Mouse (Mus musculus) neural tube, embryonic 15.5 days (tissue): ENCODE results near the gene Ccdc171. TPM values are rescaled to one million over a fixed set of nuclear protein-coding genes. Genes with fewer than 3 reads are reported as not detected.
A peak's percentile ranks its signal among the peaks of the same experiment; 100 is the strongest.
"Not testable (repeated sequence)": the region's sequence is repeated elsewhere in the genome, so short reads cannot be mapped to it uniquely, and the experiment has no call there.

Source experiments
- ATAC-seq: fragments of 200-750 bp; cut with Nextera tagmentation; 2 replicates; pipeline ENCODE4 v1.8.0; 2017; ENCODE audit warnings: mild to moderate bottlenecking, moderate TSS enrichment, moderate library complexity; ENCODE audit not compliant: low FRiP score
- H3K27ac ChIP-seq: fragments of 300-500 bp; sonication (generic); replicated peaks from 2 replicates; pipeline ENCODE4 v1.5.1; 2015; ENCODE audit warnings: mild to moderate bottlenecking, inconsistent platforms
- H3K27me3 ChIP-seq: fragments of 300-500 bp; sonication (generic); replicated peaks from 2 replicates; pipeline ENCODE4 v1.6.1; 2015; ENCODE audit warnings: inconsistent platforms
- H3K36me3 ChIP-seq: fragments of 300-500 bp; sonication (generic); 2 replicates; pipeline ENCODE4 v1.6.1; 2015; ENCODE audit warnings: inconsistent platforms
- H3K4me1 ChIP-seq: fragments of 300-500 bp; sonication (generic); 2 replicates; pipeline ENCODE4 v1.6.1; 2015; ENCODE audit warnings: inconsistent platforms
- H3K4me2 ChIP-seq: fragments of 300-500 bp; sonication (generic); 2 replicates; pipeline ENCODE4 v1.6.1; 2015; ENCODE audit warnings: inconsistent platforms, mild to moderate bottlenecking, moderate library complexity
- H3K4me3 ChIP-seq: fragments of 300-500 bp; sonication (generic); replicated peaks from 2 replicates; pipeline ENCODE4 v1.5.1; 2015; ENCODE audit warnings: mild to moderate bottlenecking, inconsistent platforms
- H3K9ac ChIP-seq: fragments of 300-500 bp; sonication (generic); replicated peaks from 2 replicates; pipeline ENCODE4 v1.6.1; 2015; ENCODE audit warnings: mild to moderate bottlenecking, inconsistent platforms
- H3K9me3 ChIP-seq: fragments of 300-500 bp; sonication (generic); replicated peaks from 2 replicates; pipeline ENCODE4 v1.6.1; 2016; ENCODE audit warnings: inconsistent platforms
- WGBS: fragments of 180-500 bp; shearing (Covaris S2); methylation state at CpG from one replicate; pipeline ENCODE4 v1.1.7; 2015; ENCODE audit warnings: mixed read lengths; 5-methylcytosine and 5-hydroxymethylcytosine counted together
- polyA plus RNA-seq: library from polyadenylated mRNA; unstranded; fragments of >200 nt; fragmentation: Nextera tagmentation; extraction: Ambion mirVana; gene quantifications from 2 replicates; pipeline ENCODE4 v1.2.1, GENCODE M21; 2015

Gene Ccdc171
- polyA plus RNA-seq, 1 experiment from 2014 or later = 3.4 TPM

DNA sequence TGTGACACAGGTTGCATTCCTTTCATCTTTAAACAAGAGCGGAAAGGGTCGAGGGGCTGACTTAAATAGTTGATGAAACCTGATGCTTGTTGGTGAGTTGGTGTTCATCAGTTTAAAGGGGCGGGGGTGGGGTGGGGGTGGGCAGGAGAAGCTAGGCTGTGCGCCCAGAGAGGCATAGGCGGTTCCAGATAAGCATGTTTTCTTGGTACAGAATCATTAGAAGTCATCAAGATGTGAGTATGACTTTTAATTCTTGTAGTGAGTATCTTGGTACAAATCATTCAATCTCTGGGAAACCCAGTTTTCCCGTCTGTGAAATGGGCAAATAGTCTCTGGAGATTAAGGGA, 1.6 kb downstream of the Ccdc171 start:
- Histone ChIP-seq H3K9ac (no peak overlapping the region), H3K36me3 (no peaks in the 10 kb centered on the region), H3K4me1 (peaks cover 22% of the 10 kb centered on the region), H3K27ac (no peak overlapping the region), H3K27me3 (no peaks in the 10 kb centered on the region), H3K4me3 (no peak overlapping the region), H3K4me2 (no peak overlapping the region), H3K9me3 (no peaks in the 10 kb centered on the region)
- ATAC-seq = no peak
- WGBS = 57% methylated on average over 6 of the region's 6 CpGs

DNA sequence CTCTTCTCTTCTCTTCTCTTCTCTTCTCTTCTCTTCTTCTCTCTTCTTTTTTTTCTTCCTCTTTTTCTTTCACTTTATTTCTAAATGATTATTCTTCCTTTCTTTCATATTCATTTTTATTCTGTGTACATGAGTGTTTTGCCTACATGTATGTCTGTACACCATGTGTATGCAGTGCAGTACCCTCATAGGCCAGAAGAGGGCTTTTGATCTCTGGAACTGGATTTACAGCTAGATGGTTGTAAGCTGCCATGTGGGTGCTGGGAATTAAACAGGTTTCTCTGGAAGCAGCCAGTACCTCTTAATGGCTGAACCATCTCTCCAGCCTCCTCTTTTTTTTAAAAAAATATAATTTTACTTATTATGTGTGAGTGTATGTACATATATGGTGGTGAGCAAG, 2.6 kb downstream of the Ccdc171 start:
- H3K4me3 ChIP-seq = no peak overlapping the region
- H3K27ac ChIP-seq = no peak overlapping the region
- no peak overlapping the region for H3K4me2 ChIP-seq
- H3K9me3 ChIP-seq = no peaks in the 10 kb centered on the region
- ATAC-seq = no peak
- peaks cover 22% of the 10 kb centered on the region for H3K4me1 ChIP-seq
- no peak overlapping the region for H3K9ac ChIP-seq
- no peaks in the 10 kb centered on the region for H3K27me3 ChIP-seq
- no peaks in the 10 kb centered on the region for H3K36me3 ChIP-seq

DNA sequence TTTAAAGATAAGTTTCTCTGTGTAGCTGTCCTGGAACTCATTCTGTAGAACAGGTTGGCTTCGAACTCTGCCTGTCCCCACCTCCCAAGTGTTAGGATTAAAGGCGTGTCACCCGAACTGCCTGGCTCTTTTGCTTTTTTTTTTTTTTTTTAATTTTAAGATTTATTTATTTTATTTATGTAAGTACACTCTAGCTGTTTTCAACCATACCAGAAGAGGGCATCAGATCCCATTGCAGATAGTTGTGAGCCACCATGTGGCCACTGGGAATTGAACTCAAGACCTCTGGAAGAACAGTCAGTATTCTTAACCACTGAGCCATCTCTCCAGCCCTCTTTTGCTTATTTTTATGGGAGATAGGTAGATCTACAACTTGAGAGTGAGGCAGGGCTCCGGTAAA, 4.7 kb downstream of the Ccdc171 start:
- ATAC-seq, H3K4me1 ChIP-seq, H3K9ac ChIP-seq, H3K36me3 ChIP-seq, H3K9me3 ChIP-seq, H3K27ac ChIP-seq, H3K27me3 ChIP-seq, H3K4me2 ChIP-seq, H3K4me3 ChIP-seq: not testable (repeated sequence)
- 67% methylated on average over 4 of the region's 4 CpGs for WGBS

DNA sequence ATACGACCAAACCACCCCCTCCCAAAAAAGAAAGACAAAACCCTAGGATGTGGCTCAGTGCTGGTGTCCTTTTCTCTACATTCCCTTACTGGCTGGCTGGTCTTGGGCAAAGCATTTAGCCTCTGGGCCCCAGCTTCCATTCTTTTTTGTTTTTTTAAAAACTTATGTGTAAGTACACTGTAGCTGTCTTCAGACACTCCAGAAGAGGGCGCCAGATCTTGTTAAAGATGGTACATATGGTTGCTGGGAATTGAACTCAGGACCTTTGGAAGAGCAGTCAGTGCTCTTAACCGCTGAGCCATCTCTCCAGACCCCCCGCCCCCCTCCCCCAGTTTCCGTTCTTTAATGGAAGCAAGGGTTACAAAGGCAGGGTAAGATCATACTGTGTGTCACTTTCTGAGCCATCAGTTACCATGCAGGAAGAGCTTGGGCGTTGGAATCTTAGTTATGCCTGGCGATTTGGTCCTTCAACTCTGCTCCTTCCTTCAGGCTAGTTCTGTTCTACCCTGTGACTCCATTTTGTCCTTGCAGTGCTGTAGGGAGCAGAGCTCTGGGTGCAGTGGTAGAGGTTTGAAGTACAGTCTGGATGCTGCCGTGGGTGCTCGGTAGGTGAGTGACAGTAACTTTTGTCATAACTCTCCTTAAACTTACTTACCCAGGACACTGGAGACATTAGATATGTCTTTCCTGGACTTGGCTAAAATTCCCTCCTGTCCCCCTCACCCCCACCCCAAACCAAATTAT, 8.0 kb downstream of the Ccdc171 start:
- Histone ChIP-seq H3K4me3 (no peak overlapping the region), H3K36me3 (no peaks in the 10 kb centered on the region), H3K4me1 (no peaks in the 10 kb centered on the region), H3K9ac (no peak overlapping the region), H3K27me3 (no peaks in the 10 kb centered on the region), H3K27ac (no peak overlapping the region), H3K9me3 (no peaks in the 10 kb centered on the region), H3K4me2 (no peak overlapping the region)
- 57% methylated on average over 9 of the region's 9 CpGs for WGBS
- ATAC-seq = no peak

DNA sequence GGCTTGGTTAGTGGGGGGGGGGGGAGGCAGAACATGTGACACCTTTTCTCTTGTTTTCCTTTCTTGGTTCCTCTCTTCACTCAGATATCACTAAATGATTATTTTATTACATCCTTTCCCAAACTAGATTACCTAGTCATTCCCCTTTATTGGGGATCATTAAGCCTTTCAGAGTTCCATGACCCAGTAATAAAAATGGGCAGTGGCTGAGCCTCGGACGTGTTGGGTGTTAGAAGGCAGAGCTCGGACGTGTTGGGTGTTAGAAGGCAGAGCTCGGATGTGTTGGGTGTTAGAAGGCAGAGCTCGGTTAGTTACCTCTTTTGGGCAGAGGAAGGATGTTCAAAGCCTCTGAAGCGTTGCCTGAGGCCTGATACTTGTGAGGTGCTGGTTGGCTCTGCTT, 8.7 kb downstream of the Ccdc171 start:
- Histone ChIP-seq H3K4me2 (no peak overlapping the region), H3K9ac (no peak overlapping the region), H3K9me3 (no peaks in the 10 kb centered on the region), H3K4me3 (no peak overlapping the region), H3K36me3 (no peaks in the 10 kb centered on the region), H3K27me3 (no peaks in the 10 kb centered on the region), H3K4me1 (no peaks in the 10 kb centered on the region), H3K27ac (no peak overlapping the region)
- ATAC-seq = no peak
- WGBS = 43% methylated on average over 7 of the region's 7 CpGs

DNA sequence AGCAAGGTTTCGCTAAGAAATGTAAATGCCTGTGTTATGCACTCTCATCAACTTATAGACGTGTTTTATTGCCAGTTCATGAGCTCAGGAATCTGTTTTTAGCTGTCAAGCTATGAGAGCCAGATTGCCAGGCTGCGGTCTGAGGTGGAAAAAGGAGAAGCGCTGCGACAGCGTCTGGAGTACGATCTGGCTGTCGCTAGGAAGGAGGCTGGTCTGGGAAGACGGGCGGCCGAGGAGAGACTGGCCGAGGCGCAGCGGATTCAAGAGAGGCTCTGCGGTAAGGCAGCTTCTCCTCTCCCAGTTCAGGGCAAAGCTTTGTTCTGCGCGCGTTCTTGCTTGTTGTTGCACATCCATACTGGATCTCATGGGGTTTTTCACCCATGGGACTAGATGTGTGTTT, 24.2 kb downstream of the Ccdc171 start:
- 65% methylated on average over 18 of the region's 18 CpGs for WGBS
- H3K4me2 ChIP-seq = peak overlapping the region; percentile 13; the same call in 1 of the 2 replicates
- H3K27me3 ChIP-seq = no peaks in the 10 kb centered on the region
- no peaks in the 10 kb centered on the region for H3K4me1 ChIP-seq
- H3K9ac ChIP-seq = no peak overlapping the region
- no peak overlapping the region for H3K27ac ChIP-seq
- H3K4me3 ChIP-seq = no peak overlapping the region
- H3K9me3 ChIP-seq = no peaks in the 10 kb centered on the region
- ATAC-seq = no peak
- H3K36me3 ChIP-seq = no peaks in the 10 kb centered on the region

DNA sequence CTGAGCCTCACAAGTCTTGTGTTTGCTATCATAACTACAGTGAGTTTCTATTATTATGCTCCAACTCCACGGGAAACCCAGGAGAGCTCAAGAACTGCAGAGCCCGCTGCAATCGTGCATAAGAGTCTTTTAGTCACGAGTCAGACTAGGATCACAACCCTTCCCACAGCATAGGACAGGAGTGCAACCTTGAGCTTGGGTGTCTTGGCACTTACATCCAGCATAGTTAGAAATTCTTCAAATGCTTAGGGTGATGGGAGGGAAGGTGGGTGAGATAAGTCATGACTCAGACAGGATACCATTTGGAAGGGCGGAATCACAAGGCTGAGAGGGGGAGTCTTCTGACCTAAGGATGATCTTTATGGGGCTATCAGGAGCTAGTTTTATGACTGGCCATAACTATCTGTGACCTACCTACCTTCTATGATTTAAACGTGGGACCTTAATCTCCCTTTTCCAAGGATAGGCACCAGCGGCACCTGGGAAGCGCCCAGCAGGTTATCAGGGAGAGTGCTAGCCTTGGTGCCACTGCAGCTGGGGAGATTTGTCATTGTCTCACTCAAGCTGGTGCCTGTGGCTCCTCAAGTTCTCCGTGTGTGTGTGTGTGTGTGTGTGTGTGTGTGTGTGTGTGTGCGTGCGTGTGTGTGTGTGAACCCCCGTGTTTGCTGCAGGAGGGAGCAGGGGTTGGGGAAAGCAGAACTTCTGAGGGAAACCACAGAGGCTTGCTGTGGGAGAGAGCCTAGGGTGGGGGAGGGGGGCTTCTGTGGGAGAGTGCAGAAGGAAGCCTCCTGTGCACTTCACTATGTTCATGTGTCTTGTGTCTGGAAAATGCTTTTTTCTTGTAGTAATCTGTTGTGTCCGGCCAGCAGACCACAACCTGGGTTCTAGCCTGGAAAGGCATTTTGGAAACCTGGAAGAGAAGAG, 42.1 kb downstream of the Ccdc171 start:
- Histone ChIP-seq H3K9ac (no peak overlapping the region), H3K9me3 (no peaks in the 10 kb centered on the region), H3K4me1 (0 out of 2 replicates have a peak, but pooled peaks cover 3% of the 10 kb centered on the region), H3K27ac (no peak overlapping the region), H3K4me2 (peak overlapping the region; percentile 41), H3K27me3 (no peaks in the 10 kb centered on the region), H3K4me3 (0 out of 2 replicates have a peak overlapping the region, but pooled peaks have one; percentile 6), H3K36me3 (no peaks in the 10 kb centered on the region)
- 26% methylated on average over 13 of the region's 13 CpGs for WGBS
- no peak for ATAC-seq

DNA sequence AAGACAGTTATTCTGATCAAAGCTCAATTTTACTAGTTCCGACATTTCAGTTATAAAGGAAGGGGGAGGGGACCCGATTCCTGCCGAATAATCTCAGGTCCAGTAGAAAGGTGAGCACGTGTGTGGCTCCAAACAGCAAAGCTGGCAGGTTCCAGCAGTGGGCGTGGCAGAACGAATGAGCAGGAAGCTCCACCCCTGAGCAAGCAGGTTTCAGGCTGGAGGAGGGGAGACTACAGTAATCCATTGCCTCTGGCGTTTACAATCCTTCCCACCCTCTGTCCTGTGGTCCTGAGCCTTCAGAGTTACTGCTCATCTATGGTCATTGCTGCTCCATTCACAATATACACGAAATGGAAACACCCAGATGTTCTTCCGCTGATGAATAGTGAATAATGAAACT, 42.8 kb downstream of the Ccdc171 start:
- H3K9ac ChIP-seq, ATAC-seq, H3K27ac ChIP-seq, H3K4me1 ChIP-seq, H3K36me3 ChIP-seq, H3K27me3 ChIP-seq, H3K9me3 ChIP-seq: not testable (repeated sequence)
- Histone ChIP-seq H3K4me2 (peak overlapping the region; percentile 41), H3K4me3 (peak overlapping the region; percentile 6; the same call in 1 of the 2 replicates)
- 11% methylated on average over 9 of the region's 9 CpGs for WGBS

DNA sequence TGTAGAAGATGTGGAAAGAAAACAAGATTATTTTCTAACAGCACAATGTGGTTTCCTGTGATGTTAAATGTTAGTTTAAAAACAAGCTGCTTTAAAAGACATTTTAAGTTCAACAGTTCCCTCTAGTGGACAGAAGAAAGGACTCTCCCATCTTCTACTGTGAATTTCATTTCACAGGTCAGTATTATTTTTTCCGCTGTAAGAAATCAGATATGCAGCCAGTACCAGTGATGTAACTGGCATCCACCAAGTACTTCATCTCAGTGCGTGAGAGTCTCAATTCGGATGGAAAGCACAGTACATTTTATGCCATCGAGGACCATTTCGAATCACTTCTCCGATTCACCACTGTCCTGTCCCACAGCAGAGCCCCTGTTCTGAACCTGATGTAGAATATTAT, 45.2 kb downstream of the Ccdc171 start:
- ATAC-seq = no peak; the same call in 1 of the 2 replicates
- Histone ChIP-seq H3K9ac (no peak overlapping the region), H3K4me3 (no peak overlapping the region), H3K4me2 (no peak overlapping the region), H3K4me1 (0 out of 2 replicates have a peak, but pooled peaks cover 3% of the 10 kb centered on the region), H3K27me3 (no peaks in the 10 kb centered on the region), H3K36me3 (no peaks in the 10 kb centered on the region), H3K9me3 (no peaks in the 10 kb centered on the region), H3K27ac (no peak overlapping the region)
- 71% methylated on average over 6 of the region's 6 CpGs for WGBS

DNA sequence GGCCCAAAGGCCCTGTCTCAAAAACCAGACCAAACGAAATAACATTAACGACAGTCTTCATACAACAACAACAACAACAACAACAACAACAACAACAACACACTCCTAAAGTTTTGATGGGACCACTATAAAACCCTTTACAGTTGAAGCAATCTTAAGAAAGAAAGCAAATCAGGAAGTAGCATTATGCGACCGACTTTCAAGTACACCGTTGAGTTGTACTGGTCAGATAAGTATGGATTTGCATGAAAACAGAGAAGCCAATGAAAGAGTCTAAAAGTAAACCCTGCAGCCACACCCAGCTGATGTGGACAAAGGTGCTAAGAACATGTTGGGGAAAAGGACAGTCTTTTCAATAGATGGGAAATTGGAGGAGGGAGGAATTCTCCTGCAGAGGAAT, 45.7 kb downstream of the Ccdc171 start:
- no peaks in the 10 kb centered on the region for H3K36me3 ChIP-seq
- H3K4me3 ChIP-seq = no peak overlapping the region
- H3K9me3 ChIP-seq = no peaks in the 10 kb centered on the region
- no peaks in the 10 kb centered on the region for H3K27me3 ChIP-seq
- no peak overlapping the region for H3K4me2 ChIP-seq
- H3K27ac ChIP-seq = no peak overlapping the region
- 94% methylated on average over 5 of the region's 5 CpGs for WGBS
- 0 out of 2 replicates have a peak, but pooled peaks cover 3% of the 10 kb centered on the region for H3K4me1 ChIP-seq
- no peak for ATAC-seq
- no peak overlapping the region for H3K9ac ChIP-seq

DNA sequence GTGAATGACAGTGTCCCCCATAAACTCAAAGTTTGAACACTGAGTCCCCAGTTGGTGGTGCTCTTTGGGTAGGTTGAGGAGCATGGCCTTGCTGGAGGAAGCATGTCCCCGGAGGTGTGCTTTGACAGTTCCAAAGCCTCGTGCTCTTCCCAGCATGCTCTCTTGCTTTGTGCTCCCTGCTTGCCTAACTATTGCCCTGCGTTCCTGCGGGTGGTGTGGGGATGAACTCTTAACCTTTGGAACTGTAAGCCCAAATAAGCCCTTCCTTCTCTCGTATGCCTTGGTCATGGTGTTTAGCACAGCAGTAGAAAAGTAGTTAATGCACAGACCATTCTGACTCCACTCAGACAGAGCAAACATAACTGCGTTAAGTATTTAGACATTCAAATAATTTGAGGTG, 47.2 kb downstream of the Ccdc171 start:
- Histone ChIP-seq H3K27me3 (no peaks in the 10 kb centered on the region), H3K9me3 (no peaks in the 10 kb centered on the region), H3K36me3 (no peaks in the 10 kb centered on the region), H3K4me2 (no peak overlapping the region), H3K9ac (no peak overlapping the region), H3K4me1 (0 out of 2 replicates have a peak, but pooled peaks cover 3% of the 10 kb centered on the region), H3K4me3 (no peak overlapping the region), H3K27ac (no peak overlapping the region)
- WGBS = 80% methylated on average over 6 of the region's 6 CpGs
- no peak for ATAC-seq

DNA sequence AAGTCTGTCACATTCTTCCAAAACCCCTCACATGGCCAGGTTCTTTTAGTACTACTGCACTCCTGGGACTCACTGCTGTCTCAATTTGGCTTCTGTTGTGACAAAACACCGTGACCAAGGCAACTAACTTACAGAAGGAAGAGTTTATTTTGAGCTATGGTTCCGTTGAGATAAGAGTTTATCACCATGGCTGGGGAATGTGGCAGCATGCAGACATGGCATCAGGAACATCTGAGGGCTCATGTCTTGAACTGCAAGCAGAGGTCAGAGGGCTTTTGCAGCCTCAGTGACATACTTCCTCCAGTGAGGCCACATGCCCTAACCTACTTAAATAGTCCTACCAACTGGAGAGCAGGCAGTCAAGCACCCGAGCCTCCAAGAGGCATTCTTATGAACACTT, 51.0 kb downstream of the Ccdc171 start:
- ATAC-seq = no peak
- H3K9ac ChIP-seq = no peak overlapping the region
- no peaks in the 10 kb centered on the region for H3K9me3 ChIP-seq
- WGBS = 62% methylated on average over 3 of the region's 3 CpGs
- no peak overlapping the region for H3K27ac ChIP-seq
- H3K4me3 ChIP-seq = no peak overlapping the region
- H3K4me1 ChIP-seq = no peaks in the 10 kb centered on the region
- H3K27me3 ChIP-seq = no peaks in the 10 kb centered on the region
- H3K36me3 ChIP-seq = no peaks in the 10 kb centered on the region
- no peak overlapping the region for H3K4me2 ChIP-seq
